Mouse (Mus musculus): ENCODE data around the gene Olfr688.

Olfr688 gene

DNA sequence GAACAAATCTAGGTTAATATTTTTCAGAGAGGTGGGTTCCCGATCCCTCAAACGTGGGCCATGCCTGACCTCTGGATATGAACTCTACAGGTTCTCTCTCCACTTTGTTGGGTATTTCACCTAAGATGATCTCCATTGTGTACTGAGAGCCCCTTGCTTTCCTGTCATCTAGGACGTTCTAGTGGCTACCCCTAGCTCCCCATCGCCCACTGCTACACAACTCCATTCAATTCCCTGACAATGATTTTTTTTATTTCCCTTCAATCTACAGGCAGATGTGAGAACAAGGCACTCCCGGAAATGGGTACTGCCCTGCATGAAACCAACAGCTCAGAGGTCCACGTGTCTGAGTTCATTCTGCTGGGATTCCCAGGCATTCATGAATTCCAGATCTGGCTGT is at the start of gene Olfr688:
Gene Olfr688 (plus strand): TSS at position 301 of the 400 bp plus-strand sequence.
- DNase-seq, result no peak

DNA sequence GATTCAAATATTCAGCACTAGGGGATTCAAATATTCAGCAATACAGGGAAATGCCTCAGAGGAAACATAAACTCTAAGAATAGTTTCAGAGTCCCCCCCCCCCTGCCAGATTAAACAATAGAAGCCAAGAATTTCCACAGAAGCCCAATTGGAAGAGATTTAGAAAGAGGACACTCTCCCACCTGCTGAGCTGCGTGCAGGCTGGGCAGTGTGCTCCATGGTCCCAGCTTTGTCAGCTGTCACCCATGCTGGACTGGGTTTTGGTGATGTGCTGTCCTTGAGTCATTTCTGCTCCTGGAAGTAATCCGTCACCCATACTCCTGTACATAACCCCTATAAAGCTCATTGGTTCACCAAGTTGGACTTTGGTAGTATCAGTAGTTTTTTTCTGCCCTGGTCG is 40.2 kb upstream of the Olfr688 start:
- DNase-seq, result no peak

- DNase-seq, result no peak
Observed at GRCm38 (mm10) chr7:105248197-105248596, 39.7 kb upstream of the Olfr688 start.

DNA sequence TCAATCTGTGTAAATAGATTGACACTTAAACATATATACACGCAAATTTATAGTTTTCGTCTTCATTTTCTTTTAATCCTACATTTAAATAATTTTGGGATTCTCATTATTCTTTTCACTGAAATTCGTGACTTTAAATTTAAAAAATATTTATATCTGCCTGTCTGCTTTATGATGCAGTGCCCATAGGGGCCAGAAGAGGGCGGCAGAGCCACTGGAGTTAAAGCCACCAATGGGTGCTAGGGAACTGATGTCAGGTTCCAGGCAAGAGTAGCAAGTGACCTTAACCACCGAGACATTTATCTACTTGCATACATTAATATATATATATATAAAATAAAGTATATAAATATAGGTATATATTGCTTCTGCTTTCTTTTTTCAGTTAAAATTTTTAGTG is 31.2 kb upstream of the Olfr688 start:
- DNase-seq, result peak; percentile 10

DNA sequence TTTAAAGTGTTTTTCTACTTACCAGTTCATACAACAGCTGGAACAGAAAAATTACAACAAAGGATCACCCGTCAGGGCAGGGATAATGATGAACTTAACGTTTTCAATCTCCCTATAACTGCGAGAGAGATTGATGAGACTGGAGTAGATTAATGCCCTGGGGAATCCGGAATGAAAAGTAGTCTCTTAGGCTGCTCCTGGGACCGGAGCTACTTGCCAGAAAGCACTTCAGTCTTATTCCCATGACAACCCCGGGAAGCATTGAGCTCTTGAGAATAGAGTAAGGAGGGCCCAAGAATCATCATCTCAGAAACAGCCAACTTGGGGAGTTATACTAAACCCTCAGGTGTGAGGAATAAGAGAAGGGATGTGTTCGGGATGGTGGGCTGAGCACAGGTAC is 15.5 kb upstream of the Olfr688 start:
- no peak for DNase-seq

- no peak for DNase-seq
Observed at GRCm38 (mm10) chr7:105290051-105290450, 2.2 kb downstream of the Olfr688 start.

GRCm38 (mm10) chr7:105310865-105311264 is 23.0 kb downstream of the Olfr688 start, which contains the start of gene Olfr689:
Gene Olfr689, plus strand, starts transcription at chr7:105311165.
- DNase-seq, result no peak

DNA sequence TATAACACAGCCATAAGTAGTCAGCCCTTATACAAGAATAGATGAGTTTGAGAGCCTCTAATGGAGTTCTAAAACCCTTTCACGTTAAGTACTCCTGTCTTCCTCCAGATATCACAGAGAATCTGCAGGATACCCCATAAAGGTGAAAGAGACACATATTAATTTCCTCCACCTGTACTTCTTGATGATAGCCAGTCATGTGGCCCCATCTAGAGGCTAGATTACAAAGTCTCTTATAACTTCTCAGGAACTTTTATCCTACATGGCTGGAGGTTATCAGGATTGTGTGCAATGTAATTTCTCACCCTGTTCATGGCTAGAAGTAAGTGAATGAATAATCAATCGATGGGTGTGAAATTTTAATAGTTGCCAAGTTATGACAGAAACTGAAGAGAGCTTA is 37.4 kb downstream of the Olfr688 start:
- no peak for DNase-seq

DNA sequence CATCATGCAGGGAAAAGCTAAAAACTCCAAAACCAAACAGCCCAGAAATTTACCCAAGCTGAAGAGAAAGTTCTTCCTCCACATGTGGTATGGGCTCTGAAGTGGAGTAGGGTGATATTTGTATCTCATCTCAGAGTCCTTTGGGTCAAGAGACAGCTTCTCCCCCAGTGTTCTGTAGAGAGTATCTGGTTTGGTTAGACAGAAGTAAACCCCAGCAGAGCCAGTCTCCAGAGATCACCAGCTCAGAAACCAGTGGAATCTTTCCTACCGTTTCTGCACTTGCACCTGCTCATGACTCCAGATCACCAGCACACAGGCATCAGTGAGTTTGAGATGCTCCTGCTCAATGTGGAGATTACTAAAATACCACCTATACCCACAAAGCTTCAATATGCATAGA is 46.1 kb downstream of the Olfr688 start, which contains the start of gene Olfr690:
Gene Olfr690 (minus strand): TSS at position 101 of the 400 bp plus-strand sequence.
- DNase-seq, result no peak

Data from embryo, embryonic 11 days (tissue).